Mouse (Mus musculus) adrenal gland, postnatal 14 days (tissue): ENCODE results near the gene Rrm2. TPM values are rescaled to one million over a fixed set of nuclear protein-coding genes. Genes with fewer than 3 reads are reported as not detected.
"Not testable (repeated sequence)": the region's sequence is repeated elsewhere in the genome, so short reads cannot be mapped to it uniquely, and the experiment has no call there.

Source experiments
- DNase-seq: peaks from one replicate; pipeline ENCODE4 v3.0.0; 2021; ENCODE audit warnings: mixed read lengths
- total RNA-seq: library from RNA; stranded (reverse); gene quantifications from 2 replicates; pipeline ENCODE4 v1.2.3, GENCODE M21; 2021

The Rrm2 gene
- total RNA-seq, 1 experiment from 2014 or later, result 56.4 TPM

DNA sequence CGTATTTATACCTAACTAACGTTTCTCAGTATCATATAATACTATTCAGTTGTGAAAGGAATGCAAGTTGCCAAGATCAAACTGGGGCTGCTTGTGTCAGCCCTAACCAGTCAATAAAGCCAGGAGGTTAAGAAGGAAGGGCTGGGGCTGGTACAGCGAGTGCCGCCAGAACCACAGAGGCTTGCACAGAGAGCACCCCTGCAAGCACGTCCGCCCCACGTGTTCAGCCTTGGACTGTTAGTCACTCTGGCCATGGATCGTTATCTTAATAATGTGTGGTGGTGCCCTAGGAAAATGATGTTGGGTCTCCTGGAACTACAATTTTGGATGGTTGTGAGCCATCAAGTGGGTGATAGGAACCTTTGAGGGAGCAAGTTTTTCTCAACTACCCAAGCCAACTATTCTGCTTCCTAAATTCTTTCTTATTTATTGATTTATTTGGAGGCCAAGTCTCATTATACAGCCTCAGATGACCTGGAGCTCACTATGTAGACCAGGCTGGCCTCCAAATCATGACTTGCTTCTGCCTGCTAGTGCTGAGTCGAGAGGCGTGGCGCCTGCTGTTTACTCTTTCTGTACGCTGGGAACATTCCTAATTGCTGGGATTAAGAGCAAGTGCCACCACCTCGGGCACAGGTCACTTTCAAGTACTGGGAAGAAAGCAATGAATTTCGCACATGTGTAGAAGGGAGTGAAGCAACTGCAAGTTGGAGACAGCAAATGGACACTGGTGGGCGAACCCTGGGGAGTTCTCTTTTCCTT lies 2.4 kb upstream of the Rrm2 start:
- DNase-seq, result peak; percentile 78

DNA sequence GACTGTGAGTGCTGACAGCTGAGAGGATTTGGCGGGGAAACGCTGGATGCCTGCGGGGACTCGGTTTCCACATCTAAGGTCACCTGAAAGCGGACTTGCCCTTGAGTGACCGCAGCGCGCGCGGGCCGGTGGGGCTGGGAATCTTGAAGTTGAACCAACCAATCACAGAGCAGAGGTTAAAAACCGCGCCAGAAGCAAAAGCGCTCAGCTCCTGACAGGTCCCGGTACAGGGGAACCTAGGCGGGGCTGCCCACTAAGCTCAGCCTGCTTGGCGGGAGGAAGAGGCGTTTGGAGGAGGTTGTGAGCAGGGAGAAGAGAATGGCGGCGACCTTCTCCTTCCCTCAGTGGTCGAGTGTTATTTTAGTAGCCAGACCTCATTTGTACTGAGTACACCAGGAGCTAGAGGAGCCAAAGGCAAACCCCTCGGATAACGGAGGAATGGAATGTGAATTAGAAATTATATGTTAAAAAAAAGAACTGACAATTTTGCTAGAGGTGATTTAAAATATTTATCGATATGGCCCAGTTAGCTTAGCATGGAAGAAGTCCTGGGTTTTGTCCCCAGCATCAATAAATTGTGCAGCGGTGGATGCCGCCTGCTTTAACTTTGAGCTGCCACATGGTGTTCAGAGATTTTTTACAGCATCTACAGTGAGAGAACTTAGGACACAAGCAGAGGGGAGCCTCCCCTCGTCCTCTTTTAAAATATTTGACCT lies 1.1 kb upstream of the Rrm2 start:
- peak; percentile 57 for DNase-seq

DNA sequence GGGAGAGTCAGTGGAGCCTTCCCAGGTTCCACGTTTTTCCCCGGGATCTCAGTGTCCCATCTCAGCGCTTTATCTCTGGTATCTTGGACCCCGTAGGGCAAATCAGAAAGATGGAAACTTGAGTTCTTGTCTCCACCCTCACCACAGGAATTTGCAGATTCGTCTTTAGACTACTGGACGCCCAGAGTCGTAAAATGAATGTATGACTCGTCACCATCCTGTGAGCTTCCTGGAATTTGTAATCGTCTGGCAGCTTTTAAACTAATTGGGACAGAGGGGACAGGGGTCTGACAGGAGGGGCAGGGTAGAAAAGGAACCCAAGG lies 600 bp upstream of the Rrm2 start:
- no peak for DNase-seq

GRCm38 (mm10) chr12:24708824-24709218 lies 780 bp downstream of the Rrm2 start:
- peak; percentile 35 for DNase-seq

GRCm38 (mm10) chr12:24709409-24709808 lies 1.4 kb downstream of the Rrm2 start:
- peak; percentile 37 for DNase-seq

- peak; percentile 79 for DNase-seq
Measured at GRCm38 (mm10) chr12:24709831-24710508, 1.9 kb downstream of the Rrm2 start.

- DNase-seq, result peak; percentile 57
Measured at GRCm38 (mm10) chr12:24710672-24711071, 2.6 kb downstream of the Rrm2 start.

DNA sequence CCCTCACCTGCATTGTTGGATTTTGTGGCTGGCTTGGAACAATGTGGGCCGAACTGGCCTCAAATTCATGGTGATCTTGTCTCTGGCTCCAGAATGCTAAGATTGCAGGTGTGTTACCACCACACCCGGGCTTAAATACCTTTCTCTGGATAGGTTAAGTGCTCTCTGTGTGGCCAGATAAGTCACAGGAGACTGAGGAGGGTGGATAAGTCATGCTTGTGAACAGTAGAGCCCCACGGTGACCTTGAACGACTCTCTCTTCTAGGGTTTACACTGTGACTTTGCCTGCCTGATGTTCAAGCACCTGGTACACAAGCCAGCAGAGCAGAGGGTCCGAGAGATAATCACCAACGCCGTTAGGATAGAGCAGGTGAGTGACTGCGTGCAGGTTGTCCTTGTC lies 4.4 kb downstream of the Rrm2 start:
- DNase-seq, result peak; percentile 7

- DNase-seq, result no peak
Measured at GRCm38 (mm10) chr12:24714579-24715255, 6.7 kb downstream of the Rrm2 start.

- peak; percentile 1 for DNase-seq
Measured at GRCm38 (mm10) chr12:24715268-24715896, 7.3 kb downstream of the Rrm2 start.

DNA sequence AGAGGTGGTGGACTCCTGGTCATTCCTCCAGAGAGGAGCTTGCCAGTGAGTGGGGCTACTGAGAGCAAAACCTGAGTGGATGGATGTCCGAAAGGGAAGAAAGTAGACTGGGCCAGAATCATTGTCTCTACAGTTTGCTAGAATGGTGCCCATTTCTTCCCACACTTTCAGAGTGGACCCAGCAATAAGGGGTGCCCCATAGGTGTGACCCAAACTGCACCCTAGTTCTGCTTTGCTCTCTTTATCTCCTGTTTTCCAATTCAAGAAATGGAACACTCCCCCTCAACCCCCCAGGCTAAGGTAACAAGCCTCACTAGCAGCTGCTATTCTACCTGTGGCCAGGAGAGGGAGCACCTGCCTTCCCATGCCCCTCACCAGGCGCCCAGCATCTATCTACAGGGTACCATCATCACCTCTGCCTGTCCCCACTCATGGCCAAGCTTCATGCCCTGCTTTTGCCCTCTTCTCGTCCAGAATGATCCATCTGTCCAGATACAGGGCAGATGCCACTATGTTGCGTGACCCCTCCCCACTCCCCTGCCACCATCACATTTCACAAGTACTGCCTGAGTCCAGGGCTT lies 8.8 kb downstream of the Rrm2 start:
- peak; percentile 66 for DNase-seq

DNA sequence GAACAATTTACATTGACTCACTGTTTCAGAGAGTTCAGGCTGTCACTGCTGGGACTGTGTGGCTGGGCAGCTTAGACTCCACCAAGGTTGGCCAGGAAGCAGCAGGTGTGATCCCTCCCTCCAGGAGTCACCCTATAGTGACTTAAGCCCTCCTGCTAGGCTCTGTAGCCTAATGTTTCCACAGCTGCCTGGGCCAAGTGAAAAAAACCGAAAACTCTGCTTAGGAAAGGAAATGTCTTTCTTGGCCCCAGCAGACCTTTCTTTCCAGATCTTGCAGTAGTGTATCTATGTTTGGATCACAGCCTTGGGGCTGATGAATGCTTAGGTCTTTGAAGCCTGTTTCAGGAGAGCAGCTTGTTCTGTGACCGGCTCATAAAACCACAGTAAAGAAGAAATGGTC lies 15.4 kb downstream of the Rrm2 start:
- peak; percentile 2 for DNase-seq

DNA sequence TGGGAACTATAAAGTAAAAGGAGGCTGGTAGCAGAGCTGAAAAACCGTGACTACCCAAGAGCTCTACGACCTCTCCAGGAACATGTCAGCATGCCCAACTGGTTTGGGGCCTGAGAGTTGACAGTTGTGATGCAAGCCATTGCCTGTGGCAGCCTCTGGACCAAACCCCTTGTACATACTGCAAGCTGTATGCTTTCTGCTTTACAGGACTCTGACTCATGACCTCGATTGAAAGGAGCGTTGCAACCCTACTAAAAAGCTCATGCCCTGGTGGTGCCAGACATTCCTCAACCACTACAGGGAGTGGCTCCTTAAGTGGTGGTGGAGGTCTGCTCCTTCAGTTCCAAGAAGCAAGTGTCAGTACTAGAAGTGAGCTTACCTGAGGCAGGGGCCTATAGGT lies 15.8 kb downstream of the Rrm2 start:
- DNase-seq, result peak; percentile 2

GRCm38 (mm10) chr12:24724369-24724768 lies 16.3 kb downstream of the Rrm2 start:
- peak; percentile 24 for DNase-seq

DNA sequence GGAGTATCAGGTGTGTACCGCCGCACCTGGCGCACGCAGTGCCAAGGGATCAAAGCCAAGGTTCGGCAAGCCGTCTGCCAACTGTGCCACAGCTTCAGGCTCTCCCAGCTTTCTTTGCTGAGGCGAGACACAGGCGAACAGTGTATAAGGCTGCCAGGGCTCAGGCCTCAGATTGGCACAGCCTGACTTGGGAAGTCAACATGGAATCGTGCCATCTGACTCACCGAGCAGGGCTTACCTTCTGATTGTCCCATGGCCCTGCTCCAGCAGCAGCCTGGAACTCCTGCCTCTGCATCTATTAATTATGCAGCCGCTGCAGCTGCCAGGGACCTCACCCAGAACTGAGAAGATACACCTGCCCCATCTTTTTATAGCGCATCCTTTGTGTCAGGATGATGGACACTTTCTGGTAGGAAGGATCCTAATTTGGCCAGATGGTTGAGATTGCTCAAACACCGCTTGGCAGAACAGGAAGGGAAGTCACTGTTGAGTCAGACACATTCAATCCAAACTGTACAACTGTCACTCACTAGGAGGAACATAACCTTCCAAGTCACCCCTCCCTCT lies 26.9 kb downstream of the Rrm2 start:
- peak; percentile 89 for DNase-seq

DNA sequence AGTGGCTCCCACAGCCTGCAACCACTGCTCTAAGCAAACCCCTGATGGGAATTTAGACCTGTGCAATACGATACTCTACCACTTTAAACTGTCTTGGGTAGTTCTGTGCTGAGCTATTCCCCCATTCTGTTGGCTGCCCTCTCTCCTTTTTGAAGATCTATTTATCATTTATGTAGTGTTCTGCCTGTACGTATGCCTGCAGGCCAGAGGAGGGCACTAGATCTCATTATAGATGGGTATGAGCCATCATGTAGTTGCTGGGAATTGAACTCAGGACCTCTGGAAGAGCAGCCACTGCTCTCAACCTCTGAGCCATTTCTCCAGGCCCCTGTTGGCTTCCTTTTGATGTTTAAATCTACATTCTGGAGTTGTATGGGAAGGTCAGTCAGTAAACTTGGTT lies 28.9 kb downstream of the Rrm2 start:
- DNase-seq, result no peak

GRCm38 (mm10) chr12:24739963-24740362 lies 31.9 kb downstream of the Rrm2 start:
- DNase-seq, result peak; percentile 23

- not testable (repeated sequence) for DNase-seq
Measured at GRCm38 (mm10) chr12:24741535-24741934, 33.5 kb downstream of the Rrm2 start.

DNA sequence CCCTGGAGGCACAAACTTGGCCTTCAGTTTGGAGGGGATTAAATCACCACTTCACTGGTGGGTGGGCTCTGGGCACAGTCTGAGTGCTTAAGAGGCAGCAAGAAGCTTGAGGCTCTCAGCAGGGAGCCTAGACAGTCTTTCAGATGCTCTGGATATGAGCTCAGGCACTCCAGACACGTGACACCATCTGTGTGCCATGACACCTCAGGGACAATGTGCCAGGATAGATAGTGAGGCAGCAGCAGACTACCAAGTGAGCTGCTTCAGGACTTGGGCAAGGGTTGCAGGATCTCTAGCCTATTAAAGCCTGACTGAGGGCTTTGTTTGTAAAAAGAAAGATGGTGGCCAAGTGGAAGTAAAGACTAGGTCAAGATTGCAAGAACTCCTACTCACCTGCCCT lies 36.3 kb downstream of the Rrm2 start:
- DNase-seq, result no peak

GRCm38 (mm10) chr12:24746579-24747296 lies 38.7 kb downstream of the Rrm2 start:
- DNase-seq, result no peak

DNA sequence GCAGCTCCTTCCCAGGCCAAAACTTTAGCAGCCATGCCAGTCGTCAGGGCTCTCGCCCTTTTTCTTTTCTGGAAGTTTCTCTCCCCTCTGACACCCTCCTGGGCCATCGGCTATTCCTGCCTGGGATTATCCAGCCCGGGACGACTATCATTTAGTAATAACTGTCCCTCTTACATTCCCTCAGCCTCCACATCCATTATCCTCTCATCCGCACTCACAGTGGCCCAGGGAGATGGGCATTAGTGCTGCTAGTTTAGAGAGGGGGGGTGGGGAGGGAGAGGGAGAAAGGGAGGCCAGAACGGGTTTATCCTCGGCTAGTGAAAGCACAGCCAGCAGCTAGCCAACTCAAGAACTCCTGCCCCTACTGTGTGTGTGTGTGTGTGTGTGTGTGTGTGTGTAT lies 39.3 kb downstream of the Rrm2 start:
- no peak for DNase-seq
